Mouse (Mus musculus) forebrain, embryonic 16.5 days (tissue): Measurements from ENCODE around the gene Gsto1. TPM values are rescaled to one million over a fixed set of nuclear protein-coding genes. Genes with fewer than 3 reads are reported as not detected.
"Not testable (repeated sequence)": the region's sequence is repeated elsewhere in the genome, so short reads cannot be mapped to it uniquely, and the experiment has no call there.

ENCODE experiments used
- ATAC-seq: fragments of 200-750 bp; cut with Nextera tagmentation; 2 replicates; pipeline ENCODE4 v1.8.0; 2017; ENCODE audit warnings: mild to moderate bottlenecking, moderate library complexity
- H3K27ac ChIP-seq: fragments of 300-500 bp; sonication (generic); 2 replicates; pipeline ENCODE4 v1.5.1; 2014; ENCODE audit warnings: low read length, control low read depth
- H3K27me3 ChIP-seq: fragments of 300-500 bp; sonication (generic); replicated peaks from 2 replicates; pipeline ENCODE4 v1.6.1; 2014; ENCODE audit warnings: low read length; ENCODE audit not compliant: control insufficient read depth, insufficient read depth
- H3K36me3 ChIP-seq: fragments of 300-500 bp; sonication (generic); 2 replicates; pipeline ENCODE4 v1.6.1; 2014; ENCODE audit not compliant: control insufficient read depth, insufficient read depth
- H3K4me1 ChIP-seq: fragments of 300-500 bp; sonication (generic); replicated peaks from 2 replicates; pipeline ENCODE4 v1.6.1; 2014; ENCODE audit warnings: low read length; ENCODE audit not compliant: control insufficient read depth, insufficient read depth
- H3K4me2 ChIP-seq: fragments of 300-500 bp; sonication (generic); 2 replicates; pipeline ENCODE4 v1.6.1; 2014; ENCODE audit warnings: mild to moderate bottlenecking, low read length, control low read depth
- H3K4me3 ChIP-seq: fragments of 300-500 bp; sonication (generic); replicated peaks from 2 replicates; pipeline ENCODE4 v1.5.1; 2014; ENCODE audit warnings: mild to moderate bottlenecking, low read length, control low read depth
- H3K9ac ChIP-seq: fragments of 300-500 bp; sonication (generic); replicated peaks from 2 replicates; pipeline ENCODE4 v1.6.1; 2014; ENCODE audit warnings: low read depth, low read length, control low read depth
- H3K9me3 ChIP-seq: fragments of 300-500 bp; sonication (generic); 2 replicates; pipeline ENCODE4 v1.6.1; 2016; ENCODE audit warnings: low read length; ENCODE audit not compliant: control insufficient read depth
- WGBS: fragments of 180-500 bp; shearing (Covaris S2); extraction: QIAGEN DNeasy Blood & Tissue Kit; methylation state at CpG from one replicate; pipeline ENCODE4 v1.1.7; 2014; 5-methylcytosine and 5-hydroxymethylcytosine counted together
- polyA plus RNA-seq: library from polyadenylated mRNA; unstranded; fragments of >200 nt; fragmentation: Nextera tagmentation; extraction: Ambion mirVana; gene quantifications from 2 replicates; pipeline ENCODE4 v1.2.1, GENCODE M21; 2015

Gsto1 gene
- polyA plus RNA-seq, 1 experiment from 2014 or later = 126 TPM

- H3K27me3 ChIP-seq, H3K9ac ChIP-seq, H3K4me3 ChIP-seq, ATAC-seq, H3K27ac ChIP-seq, H3K4me2 ChIP-seq, H3K9me3 ChIP-seq, H3K36me3 ChIP-seq: not testable (repeated sequence)
- H3K4me1 ChIP-seq = peaks cover 12% of the 10 kb centered on the region
- WGBS = 86% methylated on average over 3 of the region's 3 CpGs
These were observed 2.6 kb upstream of the Gsto1 start for GRCm38 (mm10) chr19:47852131-47852530.

- ATAC-seq = no peak
- H3K4me2 ChIP-seq = no peak overlapping the region
- H3K9ac ChIP-seq = no peak overlapping the region
- H3K27me3 ChIP-seq = no peaks in the 10 kb centered on the region
- H3K27ac ChIP-seq = no peak overlapping the region
- H3K4me3 ChIP-seq = no peak overlapping the region
- WGBS = 83% methylated on average over 3 of the region's 3 CpGs
- H3K36me3 ChIP-seq = no peaks in the 10 kb centered on the region
- H3K9me3 ChIP-seq = no peaks in the 10 kb centered on the region
- peaks cover 12% of the 10 kb centered on the region for H3K4me1 ChIP-seq
These were observed 1.7 kb upstream of the Gsto1 start for GRCm38 (mm10) chr19:47853053-47853452.

DNA sequence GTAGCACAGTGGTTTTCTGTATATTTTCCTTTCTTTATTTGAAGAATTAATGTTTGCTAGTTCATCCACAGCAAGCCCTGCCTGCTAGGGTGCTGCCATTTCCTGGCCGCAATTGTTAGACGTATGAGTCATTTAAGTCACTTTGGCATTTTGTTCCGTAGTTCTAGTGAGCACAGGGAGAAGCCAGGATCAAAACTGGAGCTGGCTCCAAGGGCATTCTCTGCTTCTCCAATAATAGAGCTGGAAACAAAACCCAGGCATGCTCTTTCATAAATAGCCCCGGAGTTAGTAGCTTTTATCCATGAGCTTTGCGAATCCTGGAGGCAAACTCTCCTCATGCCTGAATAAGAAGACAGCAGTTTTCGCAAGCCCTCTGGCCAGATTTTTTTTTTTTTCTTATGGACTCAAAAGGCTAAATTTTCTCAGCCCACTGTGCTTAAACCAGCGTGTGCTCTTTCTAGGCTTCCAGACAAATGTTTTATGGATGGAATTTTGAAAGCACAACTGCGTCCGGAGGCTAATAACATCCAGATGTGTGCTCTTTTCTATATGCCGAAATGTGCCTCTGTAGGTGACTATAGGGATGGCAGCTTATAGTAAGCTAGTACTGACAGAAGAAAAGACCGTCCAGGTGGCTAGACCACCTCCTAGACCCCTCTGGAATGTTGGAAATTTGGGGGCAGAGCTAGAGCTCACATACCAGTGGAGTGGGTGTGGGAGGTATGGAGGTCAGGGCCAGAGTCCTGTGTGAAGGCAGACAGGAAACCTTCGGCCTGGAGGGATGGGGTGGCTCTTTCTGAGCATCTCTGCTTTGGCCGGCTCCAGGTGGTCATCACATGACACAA, 597 bp upstream of the Gsto1 start:
- WGBS = 18% methylated on average over 13 of the region's 13 CpGs
- Histone ChIP-seq H3K27ac (no peak overlapping the region), H3K9ac (peak overlapping the region; percentile 79)

DNA sequence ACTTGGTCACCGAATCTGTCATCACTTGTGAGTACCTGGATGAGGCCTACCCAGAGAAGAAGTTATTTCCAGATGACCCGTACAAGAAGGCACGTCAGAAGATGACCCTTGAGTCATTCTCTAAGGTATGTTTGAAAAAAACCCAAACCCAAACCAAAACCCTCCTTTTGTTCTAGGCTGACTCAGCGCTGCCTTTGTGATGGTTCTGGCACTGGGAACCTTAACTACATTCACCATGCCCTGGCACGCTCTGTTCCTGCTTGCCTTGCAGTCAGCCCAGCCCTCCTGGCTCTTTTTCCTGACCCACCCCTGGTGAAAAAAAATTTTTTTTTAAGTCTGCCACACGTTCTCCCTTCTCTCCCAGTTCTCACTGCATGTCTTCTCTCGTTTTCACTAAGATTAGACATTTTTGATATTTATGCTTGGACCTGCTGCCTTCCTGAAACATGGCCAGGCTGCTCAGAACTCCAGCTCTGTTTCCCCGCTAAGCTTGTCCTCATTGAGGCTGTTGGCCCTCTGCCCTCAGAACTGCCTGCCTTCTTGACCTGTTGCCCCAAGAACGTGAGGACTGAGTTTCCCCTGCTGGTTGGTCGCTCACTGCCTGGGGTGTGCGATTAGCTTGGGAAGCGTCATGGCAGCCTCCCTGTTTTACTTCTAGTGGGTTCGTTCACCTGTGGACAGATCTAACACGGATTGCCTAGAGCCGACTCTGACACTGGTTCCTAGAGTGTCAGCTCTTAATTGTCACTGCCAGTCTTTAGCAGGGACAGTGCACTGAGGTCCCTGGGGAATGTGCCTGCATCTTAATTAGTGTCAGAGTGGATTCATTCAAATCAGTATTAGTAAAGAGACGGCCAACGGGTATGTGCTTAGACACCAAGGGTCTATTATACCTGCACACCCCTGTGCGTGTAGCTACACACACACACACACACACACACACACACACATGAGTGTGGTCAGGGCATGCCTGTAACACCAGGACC, 3.5 kb downstream of the Gsto1 start:
- Histone ChIP-seq H3K36me3 (peaks cover 4% of the 10 kb centered on the region; the same call in 1 of the 2 replicates), H3K9ac (no peak overlapping the region), H3K9me3 (no peaks in the 10 kb centered on the region), H3K4me3 (no peak overlapping the region), H3K4me1 (peaks cover 12% of the 10 kb centered on the region), H3K27me3 (no peaks in the 10 kb centered on the region), H3K27ac (no peak overlapping the region), H3K4me2 (no peak overlapping the region)
- WGBS = 80% methylated on average over 18 of the region's 18 CpGs
- no peak for ATAC-seq

More for the DNA sequence above, 597 bp upstream of the Gsto1 start:
- ATAC-seq = peak; percentile 64
- Histone ChIP-seq H3K4me2 (peak overlapping the region; percentile 97), H3K36me3 (no peaks in the 10 kb centered on the region), H3K4me1 (peaks cover 12% of the 10 kb centered on the region), H3K27me3 (no peaks in the 10 kb centered on the region), H3K9me3 (no peaks in the 10 kb centered on the region), H3K4me3 (peak overlapping the region; percentile 82)

GRCm38 (mm10) chr19:47859180-47859579, 4.4 kb downstream of the Gsto1 start:
- Histone ChIP-seq H3K4me1 (peaks cover 9% of the 10 kb centered on the region), H3K36me3 (peaks cover 4% of the 10 kb centered on the region; the same call in 1 of the 2 replicates), H3K4me2 (no peak overlapping the region), H3K27me3 (no peaks in the 10 kb centered on the region), H3K27ac (no peak overlapping the region), H3K4me3 (no peak overlapping the region), H3K9me3 (no peaks in the 10 kb centered on the region), H3K9ac (no peak overlapping the region)
- 94% methylated on average over 8 of the region's 8 CpGs for WGBS
- no peak for ATAC-seq

- Histone ChIP-seq H3K9me3 (no peaks in the 10 kb centered on the region), H3K4me3 (no peak overlapping the region), H3K4me2 (no peak overlapping the region), H3K36me3 (peaks cover 4% of the 10 kb centered on the region; the same call in 1 of the 2 replicates), H3K27ac (no peak overlapping the region), H3K4me1 (peaks cover 4% of the 10 kb centered on the region), H3K9ac (no peak overlapping the region), H3K27me3 (no peaks in the 10 kb centered on the region)
- ATAC-seq = no peak
- WGBS = 95% methylated on average over 3 of the region's 3 CpGs
These were observed 7.8 kb downstream of the Gsto1 start for GRCm38 (mm10) chr19:47862581-47862980.

DNA sequence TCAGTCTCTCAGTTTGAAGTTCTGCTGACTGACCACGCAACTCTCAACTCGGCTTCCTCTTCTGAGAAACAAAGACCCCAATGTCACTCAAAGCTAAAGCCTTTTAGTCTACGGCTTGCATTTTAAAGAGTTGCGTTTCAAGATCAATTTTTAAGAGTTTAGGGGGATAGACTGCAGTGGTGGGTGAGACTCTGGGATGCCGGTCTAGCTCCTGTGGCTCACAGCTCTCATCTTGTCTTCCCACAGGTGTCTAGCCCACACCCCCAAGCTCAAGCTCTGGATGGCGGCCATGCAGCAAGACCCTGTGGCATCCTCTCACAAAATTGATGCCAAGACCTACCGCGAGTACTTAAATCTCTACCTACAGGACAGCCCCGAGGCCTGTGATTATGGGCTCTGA, 9.3 kb downstream of the Gsto1 start:
- ATAC-seq = no peak
- Histone ChIP-seq H3K9ac (no peak overlapping the region), H3K4me2 (no peak overlapping the region), H3K27ac (no peak overlapping the region), H3K4me1 (peaks cover 4% of the 10 kb centered on the region), H3K9me3 (no peaks in the 10 kb centered on the region), H3K27me3 (no peaks in the 10 kb centered on the region), H3K4me3 (no peak overlapping the region), H3K36me3 (peaks cover 4% of the 10 kb centered on the region; the same call in 1 of the 2 replicates)
- WGBS = 97% methylated on average over 9 of the region's 9 CpGs

DNA sequence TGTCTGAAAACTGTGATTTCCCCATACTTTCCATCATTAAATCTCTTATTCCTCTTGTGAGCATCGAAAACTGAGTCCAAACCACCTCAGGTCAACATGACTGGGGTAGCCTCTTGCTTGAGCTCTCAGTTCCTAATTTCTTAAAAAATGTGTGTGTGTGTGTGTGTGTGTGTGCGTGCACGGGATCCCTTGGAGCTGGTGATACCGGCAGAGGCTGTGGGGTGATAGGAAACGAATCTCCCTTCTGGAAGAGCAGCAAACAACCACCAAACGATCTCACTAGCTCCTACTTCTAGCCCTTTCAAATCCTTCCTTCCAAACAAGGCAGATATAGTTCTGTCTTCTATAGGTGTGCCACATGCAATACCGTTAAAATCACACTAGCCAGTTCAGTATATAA, 10.0 kb downstream of the Gsto1 start:
- H3K4me1 ChIP-seq = peaks cover 4% of the 10 kb centered on the region
- WGBS = 85% methylated on average over 7 of the region's 7 CpGs
- peak overlapping the region; percentile 69 for H3K4me3 ChIP-seq
- peak overlapping the region; percentile 81; the same call in 1 of the 2 replicates for H3K9ac ChIP-seq
- H3K4me2 ChIP-seq = peak overlapping the region; percentile 72
- no peak overlapping the region for H3K27ac ChIP-seq
- peaks cover 2% of the 10 kb centered on the region; the same call in 1 of the 2 replicates for H3K36me3 ChIP-seq
- H3K27me3 ChIP-seq = no peaks in the 10 kb centered on the region
- ATAC-seq = no peak
- no peaks in the 10 kb centered on the region for H3K9me3 ChIP-seq
